Mouse (Mus musculus): ENCODE results near the gene Ldhb.

- TF ChIP-seq GATA1 (IDR thresholded peaks at IDR 0.05; ENCODE audit: borderline replicate concordance, low read length) (no peak), CTCF (IDR thresholded peaks at IDR 0.05; ENCODE audit: low read depth, low read length) (no peak)
Measured at GRCm38 (mm10) chr6:142503601-142504000, 4.2 kb downstream of the Ldhb start.
